24 mouse cellular contexts compared by ENCODE assay signal in genomic region chr4:97156084-97156483, GRCm38 (mm10). TPM values are rescaled to one million over a fixed set of nuclear protein-coding genes. Genes with fewer than 3 reads are reported as not detected.
A peak's percentile ranks its signal among the peaks of the same experiment; 100 is the strongest.
DNase-seq lines count a peak whose midpoint lies in the region; ATAC-seq lines count a peak whose summit lies in the region.
"Had no signal": no experiment of that assay in that cellular context is flagged by ENCODE, and none has a peak within 500 bp of the region (broad histone marks: within the 10 kb centered on the region; RNA-seq: fewer than 3 reads in every experiment).

No protein-coding gene starts in this region.

- peak overlapping the region; percentile 69 for H3K27ac ChIP-seq in midbrain, embryonic 10.5 days (replicated peaks)
- H3K27ac ChIP-seq in midbrain, embryonic 13.5 days, result no peak overlapping the region
- H3K27ac ChIP-seq in midbrain, embryonic 15.5 days, result no peak overlapping the region
- H3K27ac ChIP-seq: forebrain, embryonic 12.5 days; gastrocnemius, adult 2 months; hindbrain, embryonic 12.5 days had no signal

- 43% methylated on average over 3 of the region's 3 CpGs for WGBS in midbrain, embryonic 10.5 days
- 18% methylated on average over 3 of the region's 3 CpGs for WGBS in midbrain, embryonic 13.5 days
- WGBS in midbrain, embryonic 15.5 days, result 22% methylated on average over 3 of the region's 3 CpGs

- H3K27me3 ChIP-seq in midbrain, embryonic 10.5 days (ENCODE audit: low read depth, poor library complexity, severe bottlenecking), result no peaks in the 10 kb centered on the region
- no peaks in the 10 kb centered on the region for H3K27me3 ChIP-seq in midbrain, embryonic 13.5 days
- no peaks in the 10 kb centered on the region for H3K27me3 ChIP-seq in midbrain, embryonic 15.5 days (replicated peaks)
- H3K27me3 ChIP-seq: forebrain, embryonic 12.5 days; heart, embryonic 12.5 days; hindbrain, embryonic 12.5 days had no signal

- no peaks in the 10 kb centered on the region for H3K9me3 ChIP-seq in midbrain, embryonic 10.5 days (replicated peaks)
- no peaks in the 10 kb centered on the region for H3K9me3 ChIP-seq in midbrain, embryonic 13.5 days
- H3K9me3 ChIP-seq in midbrain, embryonic 15.5 days, result no peaks in the 10 kb centered on the region
- H3K9me3 ChIP-seq: forebrain, embryonic 12.5 days; heart, embryonic 12.5 days; hindbrain, embryonic 12.5 days had no signal

- H3K36me3 ChIP-seq in midbrain, embryonic 10.5 days, result no peaks in the 10 kb centered on the region
- H3K36me3 ChIP-seq in midbrain, embryonic 13.5 days, result no peaks in the 10 kb centered on the region
- H3K36me3 ChIP-seq in midbrain, embryonic 15.5 days (replicated peaks), result no peaks in the 10 kb centered on the region
- H3K36me3 ChIP-seq: forebrain, embryonic 12.5 days; G1E; heart, embryonic 12.5 days; hindbrain, embryonic 12.5 days had no signal

- peak; percentile 20 for DNase-seq in embryo, embryonic 10.5 days (ENCODE audit: low spot score)
- no peak for DNase-seq in embryo, embryonic 10 days (ENCODE audit: low spot score)
- DNase-seq in midbrain, embryonic 10.5 days (ENCODE audit: low spot score), result no peak
- DNase-seq in retina, postnatal 1 day, result peak; percentile 1
- no peak for DNase-seq in retina, embryonic 14.5 days (ENCODE audit: low spot score)
- no peak for DNase-seq in kidney, postnatal 14 days
- DNase-seq: adrenal gland, adult 8-10 months; adrenal gland, postnatal 36 days; B cell, adult 2 months; cerebellum, adult 11-12 months; cerebellum, adult 9-11 months; cerebellum, postnatal 36 days; gastrocnemius, adult 2 months; gastrocnemius, postnatal 25 days had no signal

- no peak for ATAC-seq in midbrain, embryonic 13.5 days
- ATAC-seq in midbrain, embryonic 15.5 days (replicated peaks), result 0 out of 2 replicates have a peak, but pooled peaks have one; percentile 24
- ATAC-seq: CD4-positive, CD25-positive, alpha-beta regulatory T cell, adult 4 months; hindbrain, embryonic 16.5 days; inflammation-experienced regulatory T-cells, adult 6 months had no signal

- no peak overlapping the region for H3K9ac ChIP-seq in midbrain, embryonic 13.5 days (replicated peaks)
- H3K9ac ChIP-seq in midbrain, embryonic 15.5 days, result no peak overlapping the region
- H3K9ac ChIP-seq: forebrain, embryonic 12.5 days; heart, embryonic 12.5 days; hindbrain, embryonic 12.5 days had no signal

- no peak overlapping the region for H3K4me2 ChIP-seq in midbrain, embryonic 13.5 days (replicated peaks)
- no peak overlapping the region for H3K4me2 ChIP-seq in midbrain, embryonic 15.5 days
- H3K4me2 ChIP-seq: forebrain, embryonic 12.5 days; heart, embryonic 12.5 days had no signal

- peaks cover 22% of the 10 kb centered on the region for H3K4me1 ChIP-seq in midbrain, embryonic 10.5 days
- H3K4me1 ChIP-seq in midbrain, embryonic 13.5 days (replicated peaks), result peaks cover 19% of the 10 kb centered on the region
- H3K4me1 ChIP-seq in midbrain, embryonic 15.5 days, result peaks cover 12% of the 10 kb centered on the region
- H3K4me1 ChIP-seq: heart, embryonic 12.5 days had no signal

- H3K4me3 ChIP-seq in midbrain, embryonic 10.5 days, result no peak overlapping the region
- no peak overlapping the region for H3K4me3 ChIP-seq in midbrain, embryonic 13.5 days (replicated peaks)
- no peak overlapping the region for H3K4me3 ChIP-seq in midbrain, embryonic 15.5 days
- H3K4me3 ChIP-seq: forebrain, embryonic 12.5 days; gastrocnemius, adult 2 months; heart, embryonic 12.5 days; hindbrain, embryonic 12.5 days had no signal

RNA-seq across cellular contexts. Expression of gene Gm10192, which starts 26.9 kb away (rescaled TPM):
- polyA plus RNA-seq in midbrain, embryonic 10.5 days (2016; fragmentation: Nextera tagmentation; extraction: Ambion mirVana), result not detected in 2 replicates
- polyA plus RNA-seq in midbrain, embryonic 13.5 days (2015; fragmentation: Nextera tagmentation; extraction: Ambion mirVana), result not detected in 2 replicates
- not detected in 2 replicates for polyA plus RNA-seq in midbrain, embryonic 15.5 days (2015; fragmentation: Nextera tagmentation; extraction: Ambion mirVana)
- polyA plus RNA-seq: CD4-positive, CD25-positive, alpha-beta regulatory T cell, adult 4 months; forebrain, embryonic 12.5 days; G1E; heart, embryonic 12.5 days; heart, embryonic 16.5 days; hindbrain, embryonic 12.5 days; hindbrain, embryonic 16.5 days; inflammation-experienced regulatory T-cells, adult 6 months had no signal

Comparison
In these comparisons a context has a peak if more than half of its experiments do, and no peak if none do; other contexts are left out.
1. DNase-seq: peak in embryo, embryonic 10.5 days (single experiment) and retina, postnatal 1 day (single experiment); none in embryo, embryonic 10 days (single experiment), midbrain, embryonic 10.5 days (single experiment), retina, embryonic 14.5 days (single experiment) and kidney, postnatal 14 days (single experiment).